Mouse (Mus musculus) hindbrain, postnatal 0 days (tissue): ENCODE measurements at regions not wholly inside any gene's neighbourhood (a gene's known extent, or its start where the extent isn't known, plus 50 kb on each side); places are given as distances from the start of the nearest gene placed in this dataset.

Source experiments
- ATAC-seq: fragments of 200-750 bp; cut with Nextera tagmentation; 2 replicates; pipeline ENCODE4 v1.8.0; 2017; ENCODE audit warnings: mild to moderate bottlenecking, moderate TSS enrichment, moderate library complexity
- DNase-seq: peaks from one replicate; pipeline ENCODE4 v3.0.0-alpha.2; 2015; ENCODE audit warnings: low spot score
- H3K27ac ChIP-seq: fragments of 300-500 bp; sonication (generic); 2 replicates; pipeline ENCODE4 v1.5.1; 2014; ENCODE audit warnings: mild to moderate bottlenecking
- H3K27me3 ChIP-seq: fragments of 300-500 bp; sonication (generic); 2 replicates; pipeline ENCODE4 v1.6.1; 2014; ENCODE audit warnings: low read length, mixed read lengths; ENCODE audit not compliant: insufficient read depth
- H3K36me3 ChIP-seq: fragments of 300-500 bp; sonication (generic); 2 replicates; pipeline ENCODE4 v1.6.1; 2014; ENCODE audit warnings: low read length, mixed read lengths; ENCODE audit not compliant: insufficient read depth
- H3K4me1 ChIP-seq: fragments of 300-500 bp; sonication (generic); 2 replicates; pipeline ENCODE4 v1.6.1; 2014; ENCODE audit warnings: antibody characterized with exemption, low read length, mixed read lengths; ENCODE audit not compliant: insufficient read depth
- H3K4me2 ChIP-seq: fragments of 300-500 bp; sonication (generic); 2 replicates; pipeline ENCODE4 v1.6.1; 2014; ENCODE audit warnings: low read depth, mild to moderate bottlenecking, low read length, moderate library complexity, mixed read lengths
- H3K4me3 ChIP-seq: fragments of 300-500 bp; sonication (generic); 2 replicates; pipeline ENCODE4 v1.5.1; 2014; ENCODE audit warnings: low read length
- H3K9ac ChIP-seq: fragments of 300-500 bp; sonication (generic); replicated peaks from 2 replicates; pipeline ENCODE4 v1.6.1; 2014; ENCODE audit warnings: mild to moderate bottlenecking, low read length, moderate library complexity, mixed read lengths
- H3K9me3 ChIP-seq: fragments of 300-500 bp; sonication (generic); 2 replicates; pipeline ENCODE4 v1.6.1; 2016; ENCODE audit warnings: low read length, mixed read lengths
- CTCF ChIP-seq: IDR thresholded peaks from 2 replicates; pipeline ENCODE4 v1.5.1; 2016; ENCODE audit warnings: antibody characterized with exemption, control low read depth, low read depth
- WGBS: fragments of 180-500 bp; shearing (Covaris S2); extraction: QIAGEN DNeasy Blood & Tissue Kit; methylation state at CpG from one replicate; pipeline ENCODE4 v1.1.7; 2014; 5-methylcytosine and 5-hydroxymethylcytosine counted together

DNA sequence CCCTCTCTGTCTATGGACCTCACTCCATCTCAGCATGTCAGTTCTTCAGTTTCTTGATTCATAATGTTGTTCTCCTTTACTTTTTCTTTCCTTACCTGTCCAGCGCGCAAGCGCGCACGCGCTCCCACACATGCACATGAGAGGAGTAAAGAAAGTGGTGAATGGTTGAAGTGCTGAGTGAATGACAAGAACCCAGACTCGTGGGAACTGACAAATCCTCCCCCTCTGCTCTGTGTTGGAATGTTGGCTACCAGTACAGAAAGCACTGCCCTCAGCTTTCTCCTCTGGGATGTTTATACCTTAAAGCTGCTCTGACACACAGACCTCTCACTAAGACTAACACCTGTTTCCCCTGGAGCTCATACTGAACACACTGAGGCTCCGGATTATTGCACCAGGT is 302.2 kb upstream of the Nrp1 start:
- no peak overlapping the region for H3K9ac ChIP-seq
- DNase-seq = no peak
- ATAC-seq = no peak
- TF ChIP-seq CTCF = no peak
- H3K27me3 ChIP-seq = no peaks in the 10 kb centered on the region
- WGBS = 89% methylated on average over 8 of the region's 8 CpGs
- H3K27ac ChIP-seq = no peak overlapping the region
- no peaks in the 10 kb centered on the region for H3K4me1 ChIP-seq
- no peak overlapping the region for H3K4me2 ChIP-seq
- no peaks in the 10 kb centered on the region for H3K36me3 ChIP-seq
- no peaks in the 10 kb centered on the region for H3K9me3 ChIP-seq
- no peak overlapping the region for H3K4me3 ChIP-seq

DNA sequence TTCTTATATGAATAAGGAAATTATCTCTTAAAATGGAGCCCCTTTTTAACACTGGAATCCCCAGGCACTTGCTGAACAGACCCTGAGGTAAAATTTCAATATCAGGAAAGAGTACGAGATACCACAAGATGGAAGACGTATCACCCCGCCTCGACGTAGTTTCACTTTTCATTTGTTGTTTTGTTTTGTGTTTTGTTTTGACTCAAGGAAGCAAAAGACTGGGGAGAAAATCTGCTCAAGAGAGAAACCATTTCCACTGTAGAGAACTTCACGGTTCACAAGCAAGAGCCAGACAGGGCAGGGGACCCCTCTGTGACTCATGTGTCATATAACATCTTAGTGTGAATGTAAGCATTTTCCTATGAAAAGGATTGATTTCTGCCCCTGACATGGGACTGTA is 300.6 kb upstream of the Nrp1 start:
- Histone ChIP-seq H3K9me3 (no peaks in the 10 kb centered on the region), H3K4me1 (no peaks in the 10 kb centered on the region), H3K9ac (no peak overlapping the region), H3K4me3 (no peak overlapping the region), H3K27ac (no peak overlapping the region), H3K27me3 (no peaks in the 10 kb centered on the region), H3K4me2 (no peak overlapping the region), H3K36me3 (no peaks in the 10 kb centered on the region)
- WGBS = 75% methylated on average over 6 of the region's 6 CpGs
- ATAC-seq (no peak), DNase-seq (no peak)
- no peak for TF ChIP-seq CTCF

DNA sequence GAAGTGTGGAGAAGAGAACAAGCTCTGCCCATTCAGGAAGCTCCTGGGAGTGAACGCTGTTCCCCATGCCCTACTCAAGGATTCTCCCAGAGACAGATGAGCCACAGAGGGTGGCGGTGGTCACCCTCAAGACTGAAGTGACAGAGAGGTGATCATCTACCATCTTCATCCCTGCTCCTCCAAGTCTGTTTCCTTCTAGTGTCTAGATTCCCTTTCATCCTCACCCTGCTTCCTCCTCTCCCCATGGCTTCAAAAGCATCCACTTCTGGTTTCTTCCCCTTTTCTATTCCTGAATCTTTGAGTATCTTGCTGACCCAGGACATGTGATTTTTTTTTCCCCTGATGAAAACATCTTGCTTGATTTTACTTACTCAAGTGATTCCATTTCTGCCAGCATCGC is 298.6 kb upstream of the Nrp1 start:
- Histone ChIP-seq H3K4me3 (no peak overlapping the region), H3K4me1 (no peaks in the 10 kb centered on the region), H3K36me3 (no peaks in the 10 kb centered on the region), H3K9ac (no peak overlapping the region), H3K27ac (no peak overlapping the region), H3K9me3 (no peaks in the 10 kb centered on the region), H3K27me3 (no peaks in the 10 kb centered on the region), H3K4me2 (no peak overlapping the region)
- no peak for TF ChIP-seq CTCF
- DNase-seq (no peak), ATAC-seq (no peak)
- WGBS = 96% methylated on average over 3 of the region's 3 CpGs

DNA sequence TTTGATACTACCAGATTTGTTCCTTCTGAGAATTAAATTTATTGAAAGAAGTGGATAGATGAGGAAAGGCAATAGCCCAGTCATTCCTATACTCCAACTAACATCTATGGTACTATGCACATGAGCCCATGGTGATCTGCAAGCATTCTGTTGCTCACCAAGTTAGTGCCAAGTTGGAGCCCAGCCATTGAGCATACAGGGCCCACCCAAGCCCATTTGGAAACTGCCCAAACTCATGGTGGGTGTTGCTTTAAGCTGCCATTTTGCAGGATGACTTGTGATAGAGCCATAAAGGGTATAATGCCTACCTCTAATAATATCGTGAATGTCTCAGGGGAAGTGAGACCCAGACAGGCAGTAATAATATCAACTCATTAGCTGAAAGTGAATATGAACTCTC is 294.2 kb upstream of the Nrp1 start:
- no peak for TF ChIP-seq CTCF
- Histone ChIP-seq H3K27ac (no peak overlapping the region), H3K4me2 (no peak overlapping the region), H3K4me3 (no peak overlapping the region), H3K9ac (no peak overlapping the region), H3K27me3 (no peaks in the 10 kb centered on the region), H3K4me1 (no peaks in the 10 kb centered on the region), H3K36me3 (no peaks in the 10 kb centered on the region), H3K9me3 (no peaks in the 10 kb centered on the region)
- no peak for ATAC-seq
- DNase-seq = peak; percentile 56
- 61% methylated on average over 1 of the region's 1 CpGs for WGBS

DNA sequence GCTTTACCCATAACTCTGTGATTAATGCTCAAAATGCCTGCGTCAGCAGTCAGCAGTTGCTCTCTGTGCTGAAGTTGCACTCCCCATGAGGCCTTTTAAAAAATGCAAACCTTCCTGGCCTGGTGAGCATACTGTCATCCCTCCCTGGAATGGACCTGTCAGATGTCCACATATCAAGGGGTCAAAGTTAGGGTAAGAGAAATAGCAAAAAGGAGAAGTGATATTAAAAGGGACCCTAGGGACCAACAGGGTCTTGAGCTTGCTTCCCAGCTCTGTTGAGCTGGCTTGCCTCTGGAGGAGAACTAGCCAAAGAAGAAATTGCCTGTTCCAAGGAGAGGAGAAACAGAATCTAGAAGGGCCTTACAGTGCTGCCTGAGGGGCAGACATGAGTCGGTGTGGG is 293.3 kb upstream of the Nrp1 start:
- DNase-seq (no peak), ATAC-seq (no peak)
- Histone ChIP-seq H3K4me3 (no peak overlapping the region), H3K9me3 (no peaks in the 10 kb centered on the region), H3K36me3 (no peaks in the 10 kb centered on the region), H3K9ac (no peak overlapping the region), H3K27me3 (no peaks in the 10 kb centered on the region), H3K27ac (no peak overlapping the region), H3K4me2 (no peak overlapping the region), H3K4me1 (no peaks in the 10 kb centered on the region)
- 79% methylated on average over 2 of the region's 2 CpGs for WGBS
- TF ChIP-seq CTCF = no peak

DNA sequence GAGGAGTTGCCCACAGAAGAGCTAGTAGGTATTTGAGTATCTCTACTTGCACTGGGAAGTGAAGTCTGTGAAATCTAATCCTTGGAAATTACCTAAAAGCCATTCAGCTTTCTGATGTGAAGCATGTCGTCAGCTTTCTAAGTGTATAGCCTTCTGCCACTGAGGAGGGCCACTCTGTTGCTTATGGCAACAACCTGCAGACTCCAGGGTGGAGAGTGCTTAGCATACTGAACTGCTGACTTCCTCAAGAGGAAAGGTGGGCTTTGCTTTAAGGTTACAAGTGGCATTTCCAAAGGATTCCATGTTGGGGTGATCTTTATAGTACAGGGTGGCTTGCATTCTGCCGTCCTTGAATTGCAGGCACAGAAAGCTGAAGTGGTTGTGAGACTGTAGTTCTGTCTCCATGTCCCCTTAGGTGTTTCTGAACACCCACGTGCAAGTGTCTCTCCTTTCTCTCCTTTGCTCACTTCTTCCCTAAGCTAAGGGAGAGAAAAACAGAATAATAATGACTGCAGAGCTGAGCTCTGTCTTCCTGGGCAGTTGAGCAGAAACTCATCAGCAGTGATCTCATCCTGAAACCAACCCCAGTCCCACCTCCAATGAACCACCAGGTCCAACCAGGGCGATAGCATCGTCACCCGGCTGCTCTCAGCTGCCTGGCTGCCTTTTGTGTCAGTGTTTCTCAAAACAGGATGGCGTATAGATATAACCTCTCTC is 292.3 kb upstream of the Nrp1 start:
- no peaks in the 10 kb centered on the region for H3K4me1 ChIP-seq
- WGBS = 75% methylated on average over 7 of the region's 7 CpGs
- ATAC-seq = no peak
- no peak overlapping the region for H3K4me2 ChIP-seq
- H3K4me3 ChIP-seq = no peak overlapping the region
- H3K9ac ChIP-seq = no peak overlapping the region
- DNase-seq = no peak
- no peaks in the 10 kb centered on the region for H3K36me3 ChIP-seq
- H3K27me3 ChIP-seq = no peaks in the 10 kb centered on the region
- no peak for TF ChIP-seq CTCF
- H3K9me3 ChIP-seq = no peaks in the 10 kb centered on the region
- H3K27ac ChIP-seq = no peak overlapping the region

DNA sequence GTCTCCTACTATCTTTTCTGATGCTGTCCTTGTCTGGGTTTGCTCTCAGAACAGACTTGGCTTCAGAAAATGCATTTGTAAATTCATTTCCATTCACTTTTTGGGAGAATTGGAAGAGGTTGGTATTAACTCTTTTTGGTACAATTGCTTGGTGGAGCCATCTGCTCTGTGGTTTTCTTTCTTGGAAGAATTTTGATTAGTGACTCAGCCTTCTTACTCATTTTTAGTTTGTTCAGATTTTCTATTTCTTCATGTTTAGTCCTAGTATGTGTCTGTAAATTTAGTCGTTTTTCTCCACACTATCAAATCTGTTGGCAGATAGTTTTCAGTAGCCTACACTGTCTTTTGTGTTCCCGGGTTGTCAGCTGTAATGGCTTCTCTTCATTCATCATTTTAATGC is 288.7 kb upstream of the Nrp1 start:
- Histone ChIP-seq H3K9ac (no peak overlapping the region), H3K36me3 (no peaks in the 10 kb centered on the region), H3K4me3 (no peak overlapping the region), H3K4me2 (no peak overlapping the region), H3K27me3 (no peaks in the 10 kb centered on the region), H3K27ac (no peak overlapping the region), H3K4me1 (no peaks in the 10 kb centered on the region), H3K9me3 (no peaks in the 10 kb centered on the region)
- 75% methylated on average over 2 of the region's 2 CpGs for WGBS
- no peak for TF ChIP-seq CTCF
- DNase-seq (no peak), ATAC-seq (no peak)
